Mouse (Mus musculus): Measurements from ENCODE around the gene Prss38. TPM values are rescaled to one million over a fixed set of nuclear protein-coding genes. Genes with fewer than 3 reads are reported as not detected.

Prss38 gene
- polyA plus RNA-seq, 1 experiment from 2014 or later: not detected

GRCm38 (mm10) chr11:59366031-59366430 is 9.4 kb downstream of the Prss38 start:
- no peaks in the 10 kb centered on the region for H3K9me3 ChIP-seq (ENCODE audit: control insufficient read depth, low read length)
- WGBS: 78% methylated on average over 3 of the region's 3 CpGs
- H3K4me2 ChIP-seq: no peak overlapping the region
- H3K4me1 ChIP-seq (replicated peaks; ENCODE audit: control insufficient read depth, insufficient read depth, low read length): 0 out of 2 replicates have a peak, but pooled peaks cover 2% of the 10 kb centered on the region
- no peak overlapping the region for H3K27ac ChIP-seq (ENCODE audit: low read depth, low read length)
- no peaks in the 10 kb centered on the region; the same call in 1 of the 2 replicates for H3K27me3 ChIP-seq (replicated peaks; ENCODE audit: control insufficient read depth, insufficient read depth, low read length)
- no peaks in the 10 kb centered on the region for H3K36me3 ChIP-seq (ENCODE audit: control insufficient read depth, insufficient read depth, low read length)
- DNase-seq (ENCODE audit: low spot score) (no peak), ATAC-seq (replicated peaks; ENCODE audit: low FRiP score) (no peak)
- no peak overlapping the region for H3K4me3 ChIP-seq (ENCODE audit: low read depth, low read length)
- H3K9ac ChIP-seq (ENCODE audit: low read depth, low read length): no peak overlapping the region

- H3K4me3 ChIP-seq (ENCODE audit: low read depth, low read length): no peak overlapping the region
- WGBS: 55% methylated on average over 3 of the region's 3 CpGs
- no peak for ATAC-seq (replicated peaks; ENCODE audit: low FRiP score)
- H3K27ac ChIP-seq (ENCODE audit: low read depth, low read length): 0 out of 2 replicates have a peak overlapping the region, but pooled peaks have one; percentile 13
- 0 out of 2 replicates have a peak, but pooled peaks cover 2% of the 10 kb centered on the region for H3K4me1 ChIP-seq (replicated peaks; ENCODE audit: control insufficient read depth, insufficient read depth, low read length)
- no peaks in the 10 kb centered on the region for H3K36me3 ChIP-seq (ENCODE audit: control insufficient read depth, insufficient read depth, low read length)
- H3K27me3 ChIP-seq (replicated peaks; ENCODE audit: control insufficient read depth, insufficient read depth, low read length): no peaks in the 10 kb centered on the region; the same call in 1 of the 2 replicates
- H3K9ac ChIP-seq (ENCODE audit: low read depth, low read length): no peak overlapping the region
- DNase-seq (ENCODE audit: low spot score): no peak
- H3K9me3 ChIP-seq (ENCODE audit: control insufficient read depth, low read length): no peaks in the 10 kb centered on the region
- H3K4me2 ChIP-seq: no peak overlapping the region
These were observed 11.0 kb downstream of the Prss38 start for GRCm38 (mm10) chr11:59364417-59364816.

GRCm38 (mm10) chr11:59364007-59364406 is 11.4 kb downstream of the Prss38 start:
- DNase-seq (ENCODE audit: low spot score) (no peak), ATAC-seq (replicated peaks; ENCODE audit: low FRiP score) (no peak)
- H3K4me3 ChIP-seq (ENCODE audit: low read depth, low read length): no peak overlapping the region
- no peak overlapping the region for H3K4me2 ChIP-seq
- no peak overlapping the region for H3K9ac ChIP-seq (ENCODE audit: low read depth, low read length)
- no peaks in the 10 kb centered on the region for H3K9me3 ChIP-seq (ENCODE audit: control insufficient read depth, low read length)
- H3K4me1 ChIP-seq (replicated peaks; ENCODE audit: control insufficient read depth, insufficient read depth, low read length): 0 out of 2 replicates have a peak, but pooled peaks cover 2% of the 10 kb centered on the region
- WGBS: 85% methylated on average over 9 of the region's 9 CpGs
- no peaks in the 10 kb centered on the region for H3K36me3 ChIP-seq (ENCODE audit: control insufficient read depth, insufficient read depth, low read length)
- H3K27me3 ChIP-seq (replicated peaks; ENCODE audit: control insufficient read depth, insufficient read depth, low read length): no peaks in the 10 kb centered on the region; the same call in 1 of the 2 replicates
- no peak overlapping the region for H3K27ac ChIP-seq (ENCODE audit: low read depth, low read length)

GRCm38 (mm10) chr11:59361291-59361690 is 14.2 kb downstream of the Prss38 start:
- 77% methylated on average over 9 of the region's 9 CpGs for WGBS

GRCm38 (mm10) chr11:59356874-59357289 is 18.6 kb downstream of the Prss38 start:
- ATAC-seq (replicated peaks; ENCODE audit: low FRiP score): no peak
- no peaks in the 10 kb centered on the region for H3K36me3 ChIP-seq (ENCODE audit: control insufficient read depth, insufficient read depth, low read length)
- no peak overlapping the region for H3K4me2 ChIP-seq
- no peak overlapping the region for H3K4me3 ChIP-seq (ENCODE audit: low read depth, low read length)
- no peak overlapping the region for H3K9ac ChIP-seq (ENCODE audit: low read depth, low read length)
- no peak overlapping the region for H3K27ac ChIP-seq (ENCODE audit: low read depth, low read length)
- no peaks in the 10 kb centered on the region for H3K27me3 ChIP-seq (replicated peaks; ENCODE audit: control insufficient read depth, insufficient read depth, low read length)
- H3K4me1 ChIP-seq (replicated peaks; ENCODE audit: control insufficient read depth, insufficient read depth, low read length): no peaks in the 10 kb centered on the region
- DNase-seq (ENCODE audit: low spot score): no peak
- H3K9me3 ChIP-seq (ENCODE audit: control insufficient read depth, low read length): no peaks in the 10 kb centered on the region
- 64% methylated on average over 11 of the region's 11 CpGs for WGBS

More at GRCm38 (mm10) chr11:59361291-59361690, 14.2 kb downstream of the Prss38 start:
- H3K36me3 ChIP-seq (ENCODE audit: control insufficient read depth, insufficient read depth, low read length): no peaks in the 10 kb centered on the region
- ATAC-seq (replicated peaks; ENCODE audit: low FRiP score) (no peak), DNase-seq (ENCODE audit: low spot score) (no peak)
- 0 out of 2 replicates have a peak, but pooled peaks cover 2% of the 10 kb centered on the region for H3K4me1 ChIP-seq (replicated peaks; ENCODE audit: control insufficient read depth, insufficient read depth, low read length)
- no peak overlapping the region for H3K4me2 ChIP-seq
- H3K9me3 ChIP-seq (ENCODE audit: control insufficient read depth, low read length): no peaks in the 10 kb centered on the region
- no peak overlapping the region for H3K9ac ChIP-seq (ENCODE audit: low read depth, low read length)
- no peak overlapping the region for H3K27ac ChIP-seq (ENCODE audit: low read depth, low read length)
- no peak overlapping the region for H3K4me3 ChIP-seq (ENCODE audit: low read depth, low read length)
- H3K27me3 ChIP-seq (replicated peaks; ENCODE audit: control insufficient read depth, insufficient read depth, low read length): no peaks in the 10 kb centered on the region; the same call in 1 of the 2 replicates

- Histone ChIP-seq H3K36me3 (ENCODE audit: control insufficient read depth, insufficient read depth, low read length) (no peaks in the 10 kb centered on the region), H3K27ac (ENCODE audit: low read depth, low read length) (no peak overlapping the region), H3K4me3 (ENCODE audit: low read depth, low read length) (no peak overlapping the region), H3K27me3 (replicated peaks; ENCODE audit: control insufficient read depth, insufficient read depth, low read length) (no peaks in the 10 kb centered on the region), H3K9me3 (ENCODE audit: control insufficient read depth, low read length) (no peaks in the 10 kb centered on the region), H3K4me2 (no peak overlapping the region), H3K4me1 (replicated peaks; ENCODE audit: control insufficient read depth, insufficient read depth, low read length) (no peaks in the 10 kb centered on the region), H3K9ac (ENCODE audit: low read depth, low read length) (no peak overlapping the region)
- ATAC-seq (replicated peaks; ENCODE audit: low FRiP score): no peak
- no peak for DNase-seq (ENCODE audit: low spot score)
- 79% methylated on average over 4 of the region's 4 CpGs for WGBS
These were observed 20.7 kb downstream of the Prss38 start for GRCm38 (mm10) chr11:59354793-59355192.

- no peak overlapping the region for H3K4me2 ChIP-seq
- H3K4me1 ChIP-seq (replicated peaks; ENCODE audit: control insufficient read depth, insufficient read depth, low read length): no peaks in the 10 kb centered on the region
- no peaks in the 10 kb centered on the region for H3K27me3 ChIP-seq (replicated peaks; ENCODE audit: control insufficient read depth, insufficient read depth, low read length)
- H3K36me3 ChIP-seq (ENCODE audit: control insufficient read depth, insufficient read depth, low read length): no peaks in the 10 kb centered on the region
- 78% methylated on average over 2 of the region's 2 CpGs for WGBS
- ATAC-seq (replicated peaks; ENCODE audit: low FRiP score) (no peak), DNase-seq (ENCODE audit: low spot score) (no peak)
- H3K4me3 ChIP-seq (ENCODE audit: low read depth, low read length): no peak overlapping the region
- H3K9me3 ChIP-seq (ENCODE audit: control insufficient read depth, low read length): no peaks in the 10 kb centered on the region
- H3K27ac ChIP-seq (ENCODE audit: low read depth, low read length): no peak overlapping the region
- no peak overlapping the region for H3K9ac ChIP-seq (ENCODE audit: low read depth, low read length)
These were observed 25.1 kb downstream of the Prss38 start for GRCm38 (mm10) chr11:59350326-59350725.

- Histone ChIP-seq H3K36me3 (ENCODE audit: control insufficient read depth, insufficient read depth, low read length) (no peaks in the 10 kb centered on the region), H3K9me3 (ENCODE audit: control insufficient read depth, low read length) (no peaks in the 10 kb centered on the region)
These were observed 29.1 kb downstream of the Prss38 start for GRCm38 (mm10) chr11:59346166-59346910.

GRCm38 (mm10) chr11:59342956-59343355 is 32.5 kb downstream of the Prss38 start:
- WGBS: 60% methylated on average over 5 of the region's 5 CpGs
- H3K4me3 ChIP-seq (ENCODE audit: low read depth, low read length): no peak overlapping the region
- H3K9ac ChIP-seq (ENCODE audit: low read depth, low read length): no peak overlapping the region
- H3K27me3 ChIP-seq (replicated peaks; ENCODE audit: control insufficient read depth, insufficient read depth, low read length): no peaks in the 10 kb centered on the region
- H3K9me3 ChIP-seq (ENCODE audit: control insufficient read depth, low read length): no peaks in the 10 kb centered on the region
- H3K4me1 ChIP-seq (replicated peaks; ENCODE audit: control insufficient read depth, insufficient read depth, low read length): no peaks in the 10 kb centered on the region
- ATAC-seq (replicated peaks; ENCODE audit: low FRiP score) (no peak), DNase-seq (ENCODE audit: low spot score) (no peak)
- H3K27ac ChIP-seq (ENCODE audit: low read depth, low read length): no peak overlapping the region
- no peak overlapping the region for H3K4me2 ChIP-seq
- no peaks in the 10 kb centered on the region for H3K36me3 ChIP-seq (ENCODE audit: control insufficient read depth, insufficient read depth, low read length)

More at GRCm38 (mm10) chr11:59346166-59346910, 29.1 kb downstream of the Prss38 start:
- H3K4me1 ChIP-seq (replicated peaks; ENCODE audit: control insufficient read depth, insufficient read depth, low read length): no peaks in the 10 kb centered on the region
- no peak for ATAC-seq (replicated peaks; ENCODE audit: low FRiP score)
- no peak overlapping the region for H3K9ac ChIP-seq (ENCODE audit: low read depth, low read length)
- no peak for DNase-seq (ENCODE audit: low spot score)
- H3K27me3 ChIP-seq (replicated peaks; ENCODE audit: control insufficient read depth, insufficient read depth, low read length): no peaks in the 10 kb centered on the region
- H3K27ac ChIP-seq (ENCODE audit: low read depth, low read length): no peak overlapping the region
- H3K4me2 ChIP-seq: no peak overlapping the region
- H3K4me3 ChIP-seq (ENCODE audit: low read depth, low read length): no peak overlapping the region
- WGBS: 70% methylated on average over 11 of the region's 11 CpGs
